Mouse (Mus musculus) frontal cortex, postnatal 25 days (tissue): ENCODE data around the gene Fam104a.

Source experiments
- DNase-seq, 2 experiments: peaks; one replicate each; pipeline ENCODE4 v3.0.0; 2022; ENCODE audit warnings: low spot score in 2 of 2

Fam104a gene

GRCm38 (mm10) chr11:113683957-113684706 is at the start of gene Fam104a, which contains the start of gene D11Wsu47e:
TSS of gene Fam104a (minus strand) at chr11:113684155.
TSS of gene D11Wsu47e (plus strand) at chr11:113684412.
- peak; percentile 93 to 96 for DNase-seq

GRCm38 (mm10) chr11:113731945-113732612 is 48.1 kb upstream of the Fam104a start:
- no peak for DNase-seq

GRCm38 (mm10) chr11:113730879-113731278 is 46.9 kb upstream of the Fam104a start:
- DNase-seq: no peak

- DNase-seq: no peak
Observed at GRCm38 (mm10) chr11:113729917-113730316, 46.0 kb upstream of the Fam104a start.

- no peak for DNase-seq
Observed at GRCm38 (mm10) chr11:113729239-113729638, 45.3 kb upstream of the Fam104a start.

- no peak for DNase-seq
Observed at GRCm38 (mm10) chr11:113727992-113728391, 44.0 kb upstream of the Fam104a start.

- DNase-seq: no peak
Observed at GRCm38 (mm10) chr11:113726994-113727888, 43.3 kb upstream of the Fam104a start.

GRCm38 (mm10) chr11:113725235-113726048 is 41.5 kb upstream of the Fam104a start:
- no peak for DNase-seq

GRCm38 (mm10) chr11:113722405-113723090 is 38.6 kb upstream of the Fam104a start:
- DNase-seq: no peak

- no peak for DNase-seq
Observed at GRCm38 (mm10) chr11:113717767-113718424, 33.9 kb upstream of the Fam104a start.

- no peak for DNase-seq
Observed at GRCm38 (mm10) chr11:113716132-113716531, 32.2 kb upstream of the Fam104a start.

GRCm38 (mm10) chr11:113715078-113715674 is 31.2 kb upstream of the Fam104a start:
- DNase-seq: no peak

- DNase-seq: no peak
Observed at GRCm38 (mm10) chr11:113711061-113711460, 27.1 kb upstream of the Fam104a start.

- DNase-seq: no peak
Observed at GRCm38 (mm10) chr11:113710257-113710777, 26.4 kb upstream of the Fam104a start.

GRCm38 (mm10) chr11:113709731-113710256 is 25.8 kb upstream of the Fam104a start, which contains the start of gene Cpsf4l:
TSS of gene Cpsf4l (minus strand) at chr11:113710017.
- no peak for DNase-seq

GRCm38 (mm10) chr11:113709272-113709671 is 25.3 kb upstream of the Fam104a start:
- no peak for DNase-seq

GRCm38 (mm10) chr11:113708629-113709213 is 24.8 kb upstream of the Fam104a start:
- no peak for DNase-seq

- DNase-seq: no peak
Observed at GRCm38 (mm10) chr11:113705966-113706652, 22.2 kb upstream of the Fam104a start.
